Mouse (Mus musculus) R1 (cell line): Measurements from ENCODE around the gene Sp8.
A peak's percentile ranks its signal among the peaks of the same experiment; 100 is the strongest.

Experiments
- DNase-seq: peaks from one replicate; pipeline ENCODE4 v3.0.0-alpha.2; 2018; ENCODE audit warnings: low read depth, low spot score

The Sp8 gene

GRCm38 (mm10) chr12:118848496-118849202 is 2.5 kb downstream of the Sp8 start:
- peak; percentile 66 for DNase-seq

- peak; percentile 72 for DNase-seq
These were observed 3.2 kb downstream of the Sp8 start for GRCm38 (mm10) chr12:118849203-118849861.

GRCm38 (mm10) chr12:118849996-118850395 is 3.9 kb downstream of the Sp8 start:
- peak; percentile 68 for DNase-seq

- DNase-seq, result no peak
These were observed 4.8 kb downstream of the Sp8 start for GRCm38 (mm10) chr12:118850851-118851410.

GRCm38 (mm10) chr12:118853331-118853730 is 7.2 kb downstream of the Sp8 start:
- DNase-seq, result no peak

GRCm38 (mm10) chr12:118854401-118854800 is 8.3 kb downstream of the Sp8 start:
- peak; percentile 24 for DNase-seq

GRCm38 (mm10) chr12:118854831-118855453 is 8.8 kb downstream of the Sp8 start:
- peak; percentile 87 for DNase-seq

- DNase-seq, result peak; percentile 73
These were observed 10.0 kb downstream of the Sp8 start for GRCm38 (mm10) chr12:118856151-118856550.

- no peak for DNase-seq
These were observed 26.5 kb downstream of the Sp8 start for GRCm38 (mm10) chr12:118872673-118873072.

- DNase-seq, result no peak
These were observed 36.7 kb downstream of the Sp8 start for GRCm38 (mm10) chr12:118882790-118883189.

GRCm38 (mm10) chr12:118887964-118888363 is 41.8 kb downstream of the Sp8 start:
- DNase-seq, result no peak
